Mouse (Mus musculus): ENCODE results near the gene Prmt8. TPM values are rescaled to one million over a fixed set of nuclear protein-coding genes. Genes with fewer than 3 reads are reported as not detected.

Prmt8 gene
- polyA plus RNA-seq, 1 experiment, result not detected

DNA sequence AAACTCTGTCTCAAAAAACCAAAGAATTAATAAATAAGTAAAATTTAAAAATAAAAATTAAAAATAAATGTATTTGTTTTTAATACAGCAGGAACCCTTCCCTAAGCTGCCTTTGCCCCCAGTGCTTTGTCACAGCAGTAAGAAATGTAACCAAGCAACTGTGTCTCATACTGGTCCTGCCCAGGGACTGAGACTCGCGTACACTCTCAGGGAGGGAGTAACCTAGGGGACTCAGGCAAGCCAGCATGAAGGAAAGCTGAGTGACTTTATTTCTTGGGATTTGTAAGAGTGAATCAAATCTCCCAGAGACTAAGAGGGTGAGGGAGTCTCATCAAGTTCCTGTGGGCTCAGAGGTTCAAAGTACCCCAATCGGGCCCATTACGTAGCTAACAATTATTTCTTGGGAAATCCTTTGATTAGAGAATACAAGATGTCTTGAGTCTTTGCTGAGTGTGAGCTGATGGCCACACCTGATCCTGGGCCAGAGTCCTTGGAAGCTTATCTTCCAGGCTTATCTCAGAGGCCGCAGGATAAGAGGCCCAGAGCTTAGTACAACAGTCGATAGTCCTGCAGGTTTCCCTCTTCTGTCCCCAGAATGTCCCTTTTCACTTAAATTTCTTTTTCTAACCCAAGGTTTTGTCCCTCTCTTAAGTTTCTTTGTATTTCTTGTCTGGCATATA, 82.0 kb downstream of the Prmt8 start:
- no peaks in the 10 kb centered on the region for H3K27me3 ChIP-seq (ENCODE audit: control insufficient read depth, insufficient read depth, insufficient read length)
- TF ChIP-seq MAX (IDR thresholded peaks at IDR 0.05) (no peak), CEBPB (IDR thresholded peaks at IDR 0.05; ENCODE audit: low read depth) (no peak), FOSL1 (IDR thresholded peaks at IDR 0.05; ENCODE audit: insufficient read depth, low read length, poor library complexity, severe bottlenecking) (no peak), CTCF (IDR thresholded peaks at IDR 0.05; ENCODE audit: control insufficient read depth, insufficient read depth, insufficient read length) (no peak), USF1 (IDR thresholded peaks at IDR 0.05; ENCODE audit: low read depth) (no peak), MYOG (IDR thresholded peaks at IDR 0.05; ENCODE audit: control insufficient read depth, extremely low read depth, insufficient read length) (no peak), MYOD1 (IDR thresholded peaks at IDR 0.05; ENCODE audit: control insufficient read depth, insufficient read length, low read depth) (no peak)
- H3K36me3 ChIP-seq (ENCODE audit: control insufficient read depth, insufficient read depth), result no peaks in the 10 kb centered on the region
- H3K79me3 ChIP-seq (ENCODE audit: low read depth), result no peaks in the 10 kb centered on the region
- H3ac ChIP-seq (ENCODE audit: control insufficient read depth, insufficient read length, low read depth), result no peak overlapping the region
- H3K79me2 ChIP-seq (ENCODE audit: control insufficient read depth, insufficient read depth), result no peaks in the 10 kb centered on the region
- no peak overlapping the region for H3K4me3 ChIP-seq (ENCODE audit: insufficient read depth, poor library complexity, severe bottlenecking)

DNA sequence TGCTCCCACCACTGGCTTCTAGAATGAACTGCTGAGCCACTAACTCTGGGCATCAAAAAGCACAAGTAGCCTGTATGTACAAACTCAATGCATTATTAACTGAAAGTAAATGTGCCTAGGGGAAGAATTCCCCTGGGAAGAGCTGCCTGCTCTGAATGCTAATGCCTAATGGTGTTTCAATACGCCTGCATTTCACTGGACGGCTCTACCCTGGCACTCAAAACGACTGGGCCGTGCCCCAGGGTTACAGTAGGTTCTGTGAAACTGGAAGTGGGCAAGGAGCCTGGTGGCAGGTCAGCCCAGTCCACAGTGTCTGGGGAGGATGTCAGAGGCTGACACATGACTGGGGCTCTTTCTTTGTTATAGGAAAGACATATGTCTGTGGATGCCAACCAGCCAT, 84.3 kb downstream of the Prmt8 start:
- H3K79me3 ChIP-seq (ENCODE audit: low read depth), result no peaks in the 10 kb centered on the region
- no peaks in the 10 kb centered on the region for H3K36me3 ChIP-seq (ENCODE audit: control insufficient read depth, insufficient read depth)
- H3K79me2 ChIP-seq (ENCODE audit: control insufficient read depth, insufficient read depth), result no peaks in the 10 kb centered on the region
- H3K4me3 ChIP-seq (ENCODE audit: insufficient read depth, poor library complexity, severe bottlenecking), result no peak overlapping the region
- TF ChIP-seq MAX (IDR thresholded peaks at IDR 0.05) (no peak), MYOD1 (IDR thresholded peaks at IDR 0.05; ENCODE audit: control insufficient read depth, insufficient read length, low read depth) (no peak), USF1 (IDR thresholded peaks at IDR 0.05; ENCODE audit: low read depth) (no peak), FOSL1 (IDR thresholded peaks at IDR 0.05; ENCODE audit: insufficient read depth, low read length, poor library complexity, severe bottlenecking) (no peak), CEBPB (IDR thresholded peaks at IDR 0.05; ENCODE audit: low read depth) (no peak), MYOG (IDR thresholded peaks at IDR 0.05; ENCODE audit: control insufficient read depth, extremely low read depth, insufficient read length) (no peak), CTCF (IDR thresholded peaks at IDR 0.05; ENCODE audit: control insufficient read depth, insufficient read depth, insufficient read length) (no peak)
- no peaks in the 10 kb centered on the region for H3K27me3 ChIP-seq (ENCODE audit: control insufficient read depth, insufficient read depth, insufficient read length)
- H3ac ChIP-seq (ENCODE audit: control insufficient read depth, insufficient read length, low read depth), result no peak overlapping the region

GRCm38 (mm10) chr6:127683561-127683960, 85.7 kb downstream of the Prmt8 start:
- H3K27me3 ChIP-seq (ENCODE audit: control insufficient read depth, insufficient read depth, insufficient read length), result no peaks in the 10 kb centered on the region
- H3ac ChIP-seq (ENCODE audit: control insufficient read depth, insufficient read length, low read depth), result no peak overlapping the region
- H3K79me3 ChIP-seq (ENCODE audit: low read depth), result no peaks in the 10 kb centered on the region
- H3K4me3 ChIP-seq (ENCODE audit: insufficient read depth, poor library complexity, severe bottlenecking), result no peak overlapping the region
- TF ChIP-seq USF1 (IDR thresholded peaks at IDR 0.05; ENCODE audit: low read depth) (no peak), CEBPB (IDR thresholded peaks at IDR 0.05; ENCODE audit: low read depth) (no peak), MYOD1 (IDR thresholded peaks at IDR 0.05; ENCODE audit: control insufficient read depth, insufficient read length, low read depth) (no peak), CTCF (IDR thresholded peaks at IDR 0.05; ENCODE audit: control insufficient read depth, insufficient read depth, insufficient read length) (no peak), MAX (IDR thresholded peaks at IDR 0.05) (no peak), MYOG (IDR thresholded peaks at IDR 0.05; ENCODE audit: control insufficient read depth, extremely low read depth, insufficient read length) (no peak), FOSL1 (IDR thresholded peaks at IDR 0.05; ENCODE audit: insufficient read depth, low read length, poor library complexity, severe bottlenecking) (no peak)
- H3K36me3 ChIP-seq (ENCODE audit: control insufficient read depth, insufficient read depth), result no peaks in the 10 kb centered on the region
- H3K79me2 ChIP-seq (ENCODE audit: control insufficient read depth, insufficient read depth), result no peaks in the 10 kb centered on the region

DNA sequence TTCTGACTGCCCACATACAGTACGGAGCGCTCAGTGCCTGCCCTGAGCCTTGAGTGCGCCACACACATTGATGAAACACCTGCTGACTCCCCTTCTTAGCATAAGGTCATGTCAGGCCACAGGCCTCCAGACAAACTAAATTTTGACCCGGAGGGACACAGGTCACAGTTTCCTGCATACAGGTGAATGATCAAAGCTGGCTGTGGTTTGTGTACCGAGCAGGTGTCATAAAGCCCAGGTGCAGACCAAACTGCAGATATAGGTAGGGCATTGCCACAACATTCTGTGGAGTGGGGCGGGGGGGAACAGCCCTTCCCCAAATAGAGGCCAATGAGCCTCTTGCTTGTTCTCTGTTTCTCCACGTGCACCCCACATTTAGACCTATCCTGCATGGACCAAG, 88.5 kb downstream of the Prmt8 start:
- no peaks in the 10 kb centered on the region for H3K79me2 ChIP-seq (ENCODE audit: control insufficient read depth, insufficient read depth)
- no peaks in the 10 kb centered on the region for H3K36me3 ChIP-seq (ENCODE audit: control insufficient read depth, insufficient read depth)
- H3K79me3 ChIP-seq (ENCODE audit: low read depth), result no peaks in the 10 kb centered on the region
- H3K27me3 ChIP-seq (ENCODE audit: control insufficient read depth, insufficient read depth, insufficient read length), result no peaks in the 10 kb centered on the region
- H3K4me3 ChIP-seq (ENCODE audit: insufficient read depth, poor library complexity, severe bottlenecking), result no peak overlapping the region
- no peak overlapping the region for H3ac ChIP-seq (ENCODE audit: control insufficient read depth, insufficient read length, low read depth)
- TF ChIP-seq CEBPB (IDR thresholded peaks at IDR 0.05; ENCODE audit: low read depth) (no peak), USF1 (IDR thresholded peaks at IDR 0.05; ENCODE audit: low read depth) (no peak), MAX (IDR thresholded peaks at IDR 0.05) (no peak), MYOG (IDR thresholded peaks at IDR 0.05; ENCODE audit: control insufficient read depth, extremely low read depth, insufficient read length) (no peak), MYOD1 (IDR thresholded peaks at IDR 0.05; ENCODE audit: control insufficient read depth, insufficient read length, low read depth) (no peak), CTCF (IDR thresholded peaks at IDR 0.05; ENCODE audit: control insufficient read depth, insufficient read depth, insufficient read length) (no peak), FOSL1 (IDR thresholded peaks at IDR 0.05; ENCODE audit: insufficient read depth, low read length, poor library complexity, severe bottlenecking) (no peak)

- H3K27me3 ChIP-seq (ENCODE audit: control insufficient read depth, insufficient read depth, insufficient read length), result no peaks in the 10 kb centered on the region
- no peaks in the 10 kb centered on the region for H3K79me3 ChIP-seq (ENCODE audit: low read depth)
- no peaks in the 10 kb centered on the region for H3K36me3 ChIP-seq (ENCODE audit: control insufficient read depth, insufficient read depth)
- H3ac ChIP-seq (ENCODE audit: control insufficient read depth, insufficient read length, low read depth), result no peak overlapping the region
- TF ChIP-seq CEBPB (IDR thresholded peaks at IDR 0.05; ENCODE audit: low read depth), result no peak
- TF ChIP-seq MYOD1 (IDR thresholded peaks at IDR 0.05; ENCODE audit: control insufficient read depth, insufficient read length, low read depth), result no peak
- no peak for TF ChIP-seq USF1 (IDR thresholded peaks at IDR 0.05; ENCODE audit: low read depth)
- no peak for TF ChIP-seq FOSL1 (IDR thresholded peaks at IDR 0.05; ENCODE audit: insufficient read depth, low read length, poor library complexity, severe bottlenecking)
- TF ChIP-seq MAX (IDR thresholded peaks at IDR 0.05), result no peak
- TF ChIP-seq MYOG (IDR thresholded peaks at IDR 0.05; ENCODE audit: control insufficient read depth, extremely low read depth, insufficient read length), result no peak
- no peak for TF ChIP-seq CTCF (IDR thresholded peaks at IDR 0.05; ENCODE audit: control insufficient read depth, insufficient read depth, insufficient read length)
- no peaks in the 10 kb centered on the region for H3K79me2 ChIP-seq (ENCODE audit: control insufficient read depth, insufficient read depth)
- no peak overlapping the region for H3K4me3 ChIP-seq (ENCODE audit: insufficient read depth, poor library complexity, severe bottlenecking)
Observed at GRCm38 (mm10) chr6:127678998-127679397, 90.3 kb downstream of the Prmt8 start.
